Mouse (Mus musculus): ENCODE measurements around the gene Arpc3.
"Not testable (repeated sequence)": the region's sequence is repeated elsewhere in the genome, so short reads cannot be mapped to it uniquely, and the experiment has no call there.

The Arpc3 gene

GRCm38 (mm10) chr5:122444492-122444891, 52.8 kb downstream of the Arpc3 start:
- no peak for DNase-seq

GRCm38 (mm10) chr5:122445051-122445610, 53.5 kb downstream of the Arpc3 start:
- no peak for DNase-seq

DNA sequence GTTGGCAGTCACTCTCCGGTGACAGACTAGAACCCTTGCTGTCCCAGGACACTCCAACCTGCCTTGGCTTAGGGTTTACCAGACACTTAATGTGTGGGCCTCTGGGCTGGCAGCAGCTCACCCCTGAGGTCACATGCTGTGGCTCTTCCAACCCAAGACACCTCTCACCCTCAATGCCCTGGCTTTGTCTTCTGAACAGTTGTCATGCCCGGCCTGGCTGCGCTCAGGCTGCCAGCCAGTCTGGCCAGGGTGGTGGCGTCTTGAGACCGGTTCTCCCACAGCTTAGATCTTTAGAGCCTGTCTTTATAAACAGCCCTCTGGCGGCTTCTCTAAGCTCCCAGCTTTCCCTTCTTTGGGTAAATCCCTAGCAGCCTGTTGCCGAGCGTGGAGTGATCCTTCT, 56.2 kb downstream of the Arpc3 start:
- no peak for DNase-seq

DNA sequence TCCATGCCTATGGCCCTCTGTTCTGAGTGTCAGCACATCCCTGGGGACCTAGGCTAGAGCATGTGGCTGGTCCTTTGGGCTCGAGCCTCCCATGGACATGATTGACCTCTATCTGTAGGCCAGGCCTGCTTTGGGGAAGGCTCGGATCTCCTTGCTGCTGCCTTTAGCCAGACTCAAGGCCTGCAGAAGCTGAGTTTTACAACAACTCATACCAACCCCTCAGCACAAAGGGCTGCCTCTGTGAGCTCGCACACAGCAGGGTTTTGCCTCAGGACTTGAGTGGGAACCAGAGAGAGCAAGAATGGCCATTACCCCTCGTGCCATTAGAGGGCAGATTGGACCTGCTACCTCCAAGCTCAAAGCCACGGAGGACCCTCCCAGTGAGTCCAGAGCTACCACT, 57.2 kb downstream of the Arpc3 start:
- no peak for DNase-seq

- no peak for DNase-seq
Observed at GRCm38 (mm10) chr5:122449946-122450345, 58.3 kb downstream of the Arpc3 start.

GRCm38 (mm10) chr5:122450913-122451317, 59.2 kb downstream of the Arpc3 start:
- DNase-seq: no peak

- DNase-seq: no peak
Observed at GRCm38 (mm10) chr5:122451324-122451723, 59.6 kb downstream of the Arpc3 start.

DNA sequence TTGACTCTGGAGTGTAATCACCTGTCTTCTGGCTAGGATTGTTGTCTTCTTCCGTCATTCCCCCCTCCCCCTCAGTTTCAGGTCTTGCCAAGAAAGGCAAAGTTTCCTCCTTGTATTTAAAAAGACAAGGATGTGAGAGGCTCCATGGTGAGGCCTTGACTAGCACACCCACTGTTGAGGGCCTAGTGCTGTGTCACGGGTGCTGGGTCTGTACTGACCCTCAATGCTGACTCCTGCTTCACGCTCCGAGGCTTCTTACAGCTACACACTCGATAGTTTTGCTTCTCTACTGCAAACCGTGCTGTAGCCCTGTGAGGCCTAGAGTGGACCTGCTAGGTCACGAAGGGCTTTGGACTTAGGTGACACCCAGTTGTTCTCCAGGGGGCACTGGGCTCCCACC, 60.5 kb downstream of the Arpc3 start:
- DNase-seq: no peak

- DNase-seq: no peak
Observed at GRCm38 (mm10) chr5:122453188-122453587, 61.5 kb downstream of the Arpc3 start.

GRCm38 (mm10) chr5:122454442-122454841, 62.8 kb downstream of the Arpc3 start:
- no peak for DNase-seq

- DNase-seq: no peak
Observed at GRCm38 (mm10) chr5:122454883-122455282, 63.2 kb downstream of the Arpc3 start.

- no peak for DNase-seq
Observed at GRCm38 (mm10) chr5:122455584-122455983, 63.9 kb downstream of the Arpc3 start.

- DNase-seq: not testable (repeated sequence)
Observed at GRCm38 (mm10) chr5:122457054-122457453, 65.4 kb downstream of the Arpc3 start.

DNA sequence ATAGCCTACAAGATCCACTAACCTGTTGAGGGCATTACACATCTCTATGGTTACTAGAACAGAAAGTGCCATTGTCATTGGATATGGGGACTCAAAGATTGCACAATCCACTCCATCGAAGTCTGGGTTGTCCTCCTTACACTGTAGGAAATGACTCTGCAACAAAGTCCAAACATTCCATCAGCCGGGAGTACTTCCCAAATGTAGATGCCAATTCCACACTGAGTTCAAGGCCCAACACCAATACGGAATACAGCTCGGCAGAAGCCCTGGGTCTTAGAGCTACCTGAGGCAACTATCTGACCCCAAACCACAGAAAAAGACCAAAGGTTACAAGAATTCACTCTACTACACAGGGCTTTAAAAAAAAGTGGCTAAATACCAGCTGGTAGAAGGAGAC, 66.4 kb downstream of the Arpc3 start:
- DNase-seq: no peak

DNA sequence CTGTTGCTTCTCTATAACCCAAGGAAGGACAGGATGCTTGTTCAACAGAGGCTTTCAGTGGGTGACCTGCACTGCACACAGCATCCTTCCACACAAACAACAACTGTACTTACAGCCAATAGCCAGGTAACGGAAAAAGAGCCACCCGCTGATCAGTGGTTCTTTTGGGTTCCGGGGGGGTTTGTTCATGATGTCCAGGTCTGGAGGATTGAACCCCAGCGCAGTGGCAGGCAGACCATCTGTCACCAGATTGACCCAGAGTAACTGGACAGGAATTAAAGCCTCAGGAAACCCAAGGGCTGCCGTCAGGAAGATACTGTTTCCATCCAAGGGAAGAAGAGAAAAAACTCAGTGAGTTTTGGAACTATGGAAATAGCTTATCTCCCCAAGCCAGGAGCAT, 67.7 kb downstream of the Arpc3 start:
- DNase-seq: no peak

GRCm38 (mm10) chr5:122460656-122461055, 69.0 kb downstream of the Arpc3 start:
- no peak for DNase-seq

DNA sequence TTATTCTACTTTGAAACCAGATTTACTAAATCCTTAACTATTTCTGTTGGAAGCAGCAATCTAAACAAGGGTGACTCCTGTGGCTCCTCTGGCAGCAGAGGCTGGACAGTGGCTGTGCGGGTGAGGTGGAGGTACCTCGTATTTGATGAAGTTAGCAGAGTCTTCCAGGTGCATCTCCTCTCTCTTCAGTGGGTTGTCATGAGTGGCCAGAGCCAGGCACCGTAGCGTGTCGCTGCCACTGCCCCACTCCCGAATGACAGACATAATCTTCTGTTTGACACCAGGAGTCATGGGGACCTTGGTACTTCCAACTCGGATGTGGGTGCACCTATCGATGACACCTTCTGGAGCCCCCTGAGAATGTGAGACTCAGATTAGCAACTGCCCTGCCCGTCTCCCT, 69.8 kb downstream of the Arpc3 start:
- DNase-seq: no peak
